Mouse (Mus musculus) 3134 (cell line): Measurements from ENCODE around the gene Reep6.

Experiments used
- DNase-seq: peaks from one replicate; pipeline ENCODE4 v3.0.0-alpha.2; 2011; ENCODE audit warnings: low spot score; ENCODE audit not compliant: insufficient read length; ENCODE audit errors: extremely low read depth

Gene Reep6

GRCm38 (mm10) chr10:80383431-80383830, 53.7 kb downstream of the Reep6 start:
- no peak for DNase-seq

DNA sequence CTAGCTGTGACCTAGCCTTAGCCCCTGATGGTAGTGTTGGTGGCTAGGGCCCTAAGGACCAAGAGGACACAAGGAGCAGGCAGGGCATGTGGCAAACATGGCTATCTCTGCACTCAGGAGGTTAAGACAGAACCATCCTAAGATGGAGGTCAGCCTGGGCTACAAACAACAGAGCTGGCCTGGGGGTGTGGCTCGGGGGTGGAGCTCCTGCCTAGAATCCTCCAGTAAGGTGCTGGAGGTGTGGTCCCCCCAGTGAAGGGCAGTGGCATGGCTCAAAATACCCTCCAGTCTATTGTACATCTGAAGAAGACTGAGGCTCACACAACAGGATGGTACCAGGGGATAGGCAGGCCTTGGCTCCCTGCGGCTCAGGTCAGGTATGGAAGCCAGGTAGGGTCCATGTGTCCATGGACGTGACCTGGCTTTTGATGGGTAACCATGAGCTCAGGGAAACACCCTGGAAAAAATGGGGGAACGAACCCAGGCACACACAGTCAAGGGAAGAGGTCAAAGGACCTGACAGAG, 54.4 kb downstream of the Reep6 start:
- DNase-seq, result no peak

GRCm38 (mm10) chr10:80384709-80385108, 55.0 kb downstream of the Reep6 start:
- no peak for DNase-seq

DNA sequence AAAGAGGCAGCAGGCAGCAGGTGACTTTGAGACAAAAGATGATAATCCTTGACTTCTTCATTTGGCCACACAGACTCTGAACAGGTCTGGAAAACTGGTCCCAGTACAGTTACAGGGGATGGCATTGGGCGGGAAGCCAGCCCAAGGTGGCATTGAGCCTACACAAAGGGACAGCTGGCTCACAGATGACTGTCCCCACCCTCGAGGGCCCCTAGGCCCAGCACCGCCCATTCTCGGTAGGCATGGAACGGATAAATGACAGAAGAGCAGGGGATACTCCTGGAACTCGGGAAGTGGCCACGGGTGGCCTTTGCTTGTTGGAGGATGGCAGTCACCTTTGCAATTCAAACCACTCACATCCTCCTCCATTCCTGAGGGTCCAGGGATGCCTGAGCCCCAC, 55.6 kb downstream of the Reep6 start:
- no peak for DNase-seq
